Mouse (Mus musculus): ENCODE measurements at regions not wholly inside any gene's neighbourhood (a gene's known extent, or its start where the extent isn't known, plus 50 kb on each side); places are given as distances from the start of the nearest gene placed in this dataset.
A peak's percentile ranks its signal among the peaks of the same experiment; 100 is the strongest.

DNA sequence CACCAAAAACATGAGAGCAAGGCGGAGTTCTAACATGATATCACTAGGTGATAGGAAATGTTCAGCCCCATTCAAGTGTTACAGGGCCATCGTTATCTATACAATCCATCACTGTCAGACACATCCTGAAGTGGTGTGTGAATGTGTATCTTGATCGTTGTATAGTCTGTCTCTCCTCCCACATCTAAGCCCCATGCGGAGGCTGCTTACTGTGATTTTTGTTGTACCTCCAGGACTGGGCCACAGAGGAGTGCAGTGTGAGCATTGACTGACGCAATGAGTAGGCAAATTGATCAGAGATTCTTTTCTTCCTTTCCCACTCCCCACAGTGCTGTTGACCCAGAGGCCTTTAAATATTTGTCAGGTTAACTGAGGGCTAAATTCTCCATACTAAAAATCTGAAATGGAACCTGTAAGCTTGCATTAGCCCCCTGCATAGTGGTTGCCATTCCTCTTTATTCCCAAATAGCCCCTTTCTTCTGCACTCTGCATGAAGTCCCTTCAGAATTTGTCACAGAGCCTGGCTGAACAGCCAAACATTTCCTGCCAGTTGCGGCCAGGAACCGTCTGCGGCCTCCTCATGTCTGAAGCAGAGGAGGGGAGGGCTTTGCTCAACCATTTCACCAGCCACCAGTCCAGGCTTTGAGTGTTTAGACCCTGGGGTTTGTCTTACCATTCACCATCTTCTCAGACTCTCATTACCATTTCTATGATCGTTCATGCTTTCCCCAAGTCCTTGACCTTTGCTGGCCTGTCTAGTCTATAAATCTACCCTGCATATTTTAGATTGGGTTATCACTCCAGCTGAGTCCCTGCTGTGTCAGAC lies 119.3 kb downstream of the Ttc8 start:
- no peak for DNase-seq (ENCODE audit: low spot score)
- peaks cover 35% of the 10 kb centered on the region for H3K27me3 ChIP-seq (replicated peaks; ENCODE audit: low read depth, poor library complexity, severe bottlenecking)
- H3K4me3 ChIP-seq = no peak overlapping the region
- H3K9me3 ChIP-seq = no peaks in the 10 kb centered on the region
- 55% methylated on average over 9 of the region's 9 CpGs for WGBS
- H3K36me3 ChIP-seq (replicated peaks) = no peaks in the 10 kb centered on the region
- no peaks in the 10 kb centered on the region for H3K4me1 ChIP-seq
- H3K27ac ChIP-seq (replicated peaks) = no peak overlapping the region

- no peaks in the 10 kb centered on the region for H3K4me1 ChIP-seq
- H3K4me3 ChIP-seq = no peak overlapping the region
- DNase-seq (ENCODE audit: low spot score) = peak; percentile 59
- no peak overlapping the region for H3K27ac ChIP-seq (replicated peaks)
- H3K36me3 ChIP-seq (replicated peaks) = no peaks in the 10 kb centered on the region
- H3K9me3 ChIP-seq = no peaks in the 10 kb centered on the region
- 49% methylated on average over 4 of the region's 4 CpGs for WGBS
- peaks cover 25% of the 10 kb centered on the region for H3K27me3 ChIP-seq (replicated peaks; ENCODE audit: low read depth, poor library complexity, severe bottlenecking)
These were observed 121.2 kb downstream of the Ttc8 start for GRCm38 (mm10) chr12:99041606-99042005.

- WGBS = 87% methylated on average over 16 of the region's 16 CpGs
- Histone ChIP-seq H3K4me3 (no peak overlapping the region), H3K9me3 (no peaks in the 10 kb centered on the region), H3K4me1 (no peaks in the 10 kb centered on the region), H3K27me3 (replicated peaks; ENCODE audit: low read depth, poor library complexity, severe bottlenecking) (peaks cover 9% of the 10 kb centered on the region; the same call in 1 of the 2 replicates), H3K36me3 (replicated peaks) (no peaks in the 10 kb centered on the region), H3K27ac (replicated peaks) (no peak overlapping the region)
- DNase-seq (ENCODE audit: low spot score) = no peak
These were observed 122.8 kb downstream of the Ttc8 start for GRCm38 (mm10) chr12:99042918-99043862.

GRCm38 (mm10) chr12:99044477-99044876 lies 124.1 kb downstream of the Ttc8 start:
- no peaks in the 10 kb centered on the region for H3K9me3 ChIP-seq
- WGBS = 73% methylated on average over 5 of the region's 5 CpGs
- H3K4me3 ChIP-seq = no peak overlapping the region
- no peaks in the 10 kb centered on the region for H3K36me3 ChIP-seq (replicated peaks)
- no peak for DNase-seq (ENCODE audit: low spot score)
- no peaks in the 10 kb centered on the region for H3K4me1 ChIP-seq
- H3K27me3 ChIP-seq (replicated peaks; ENCODE audit: low read depth, poor library complexity, severe bottlenecking) = peaks cover 8% of the 10 kb centered on the region; the same call in 1 of the 2 replicates
- H3K27ac ChIP-seq (replicated peaks) = no peak overlapping the region

- Histone ChIP-seq H3K27me3 (replicated peaks; ENCODE audit: low read depth, poor library complexity, severe bottlenecking) (no peaks in the 10 kb centered on the region), H3K36me3 (replicated peaks) (no peaks in the 10 kb centered on the region), H3K9me3 (no peaks in the 10 kb centered on the region), H3K27ac (replicated peaks) (no peak overlapping the region), H3K4me3 (no peak overlapping the region), H3K4me1 (no peaks in the 10 kb centered on the region)
- no peak for DNase-seq (ENCODE audit: low spot score)
- WGBS = 77% methylated on average over 2 of the region's 2 CpGs
These were observed 130.1 kb downstream of the Ttc8 start for GRCm38 (mm10) chr12:99050426-99050825.

GRCm38 (mm10) chr12:99052599-99052998 lies 132.2 kb downstream of the Ttc8 start:
- 90% methylated on average over 7 of the region's 7 CpGs for WGBS

DNA sequence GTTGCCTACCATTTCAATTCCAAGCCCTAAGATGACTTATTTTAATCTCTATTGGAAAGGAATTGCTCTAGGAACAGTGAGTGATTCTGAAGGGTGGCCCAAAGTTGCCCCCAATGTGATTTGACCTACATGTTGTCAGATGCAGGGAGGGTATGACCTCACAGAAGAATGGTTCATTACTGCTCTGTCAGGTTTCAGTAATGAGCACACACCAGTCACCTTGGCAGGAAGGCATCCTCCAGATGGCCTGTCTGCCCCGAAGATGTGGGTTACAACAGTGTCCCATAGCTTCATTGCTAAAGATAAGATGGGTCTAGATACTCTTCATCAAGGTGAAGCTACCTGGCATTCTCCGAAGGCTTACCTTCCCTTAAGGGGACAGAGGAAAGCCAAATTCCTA lies 137.1 kb downstream of the Ttc8 start:
- Histone ChIP-seq H3K36me3 (replicated peaks) (no peaks in the 10 kb centered on the region), H3K4me1 (no peaks in the 10 kb centered on the region), H3K9me3 (no peaks in the 10 kb centered on the region), H3K27me3 (replicated peaks; ENCODE audit: low read depth, poor library complexity, severe bottlenecking) (no peaks in the 10 kb centered on the region), H3K4me3 (no peak overlapping the region), H3K27ac (replicated peaks) (no peak overlapping the region)
- WGBS = 87% methylated on average over 2 of the region's 2 CpGs
- no peak for DNase-seq (ENCODE audit: low spot score)

More at GRCm38 (mm10) chr12:99052599-99052998, 132.2 kb downstream of the Ttc8 start:
- Histone ChIP-seq H3K27ac (replicated peaks) (no peak overlapping the region), H3K27me3 (replicated peaks; ENCODE audit: low read depth, poor library complexity, severe bottlenecking) (no peaks in the 10 kb centered on the region), H3K36me3 (replicated peaks) (no peaks in the 10 kb centered on the region), H3K4me3 (no peak overlapping the region), H3K4me1 (no peaks in the 10 kb centered on the region), H3K9me3 (no peaks in the 10 kb centered on the region)
- no peak for DNase-seq (ENCODE audit: low spot score)

- no peaks in the 10 kb centered on the region for H3K27me3 ChIP-seq (replicated peaks; ENCODE audit: low read depth, poor library complexity, severe bottlenecking)
- H3K4me1 ChIP-seq = no peaks in the 10 kb centered on the region; the same call in 1 of the 2 replicates
- no peak overlapping the region for H3K4me3 ChIP-seq
- WGBS = 79% methylated on average over 2 of the region's 2 CpGs
- no peak overlapping the region for H3K27ac ChIP-seq (replicated peaks)
- no peak for DNase-seq (ENCODE audit: low spot score)
- no peaks in the 10 kb centered on the region for H3K36me3 ChIP-seq (replicated peaks)
- H3K9me3 ChIP-seq = no peaks in the 10 kb centered on the region
These were observed 138.5 kb downstream of the Ttc8 start for GRCm38 (mm10) chr12:99058916-99059315.

GRCm38 (mm10) chr12:99059491-99059890 lies 139.1 kb downstream of the Ttc8 start:
- no peaks in the 10 kb centered on the region for H3K27me3 ChIP-seq (replicated peaks; ENCODE audit: low read depth, poor library complexity, severe bottlenecking)
- no peaks in the 10 kb centered on the region; the same call in 1 of the 2 replicates for H3K4me1 ChIP-seq
- H3K36me3 ChIP-seq (replicated peaks) = no peaks in the 10 kb centered on the region
- H3K4me3 ChIP-seq = no peak overlapping the region
- WGBS = 95% methylated on average over 4 of the region's 4 CpGs
- H3K27ac ChIP-seq (replicated peaks) = no peak overlapping the region
- no peaks in the 10 kb centered on the region for H3K9me3 ChIP-seq
- no peak for DNase-seq (ENCODE audit: low spot score)

DNA sequence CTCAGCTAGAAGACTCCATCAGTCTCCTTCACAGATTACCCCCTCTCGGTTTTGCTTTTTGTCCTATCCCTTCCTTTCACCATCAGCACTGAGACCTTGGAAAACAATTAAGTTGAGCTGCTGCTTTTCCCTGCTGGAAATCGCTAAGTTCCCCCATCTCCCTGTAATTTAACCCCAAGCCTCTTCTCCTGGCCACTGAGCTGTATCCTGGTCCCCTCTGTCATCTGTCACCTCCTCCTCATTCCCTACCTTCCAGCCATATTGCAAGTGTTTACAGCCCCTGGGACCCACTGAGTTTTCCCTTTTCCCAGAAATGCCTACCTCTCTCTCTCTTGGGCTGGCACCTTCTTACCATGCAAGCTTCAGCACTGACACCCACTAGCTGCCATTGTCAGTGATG lies 140.3 kb downstream of the Ttc8 start:
- H3K27ac ChIP-seq (replicated peaks) = no peak overlapping the region
- H3K4me3 ChIP-seq = no peak overlapping the region
- 41% methylated on average over 2 of the region's 2 CpGs for WGBS
- H3K4me1 ChIP-seq = no peaks in the 10 kb centered on the region; the same call in 1 of the 2 replicates
- no peaks in the 10 kb centered on the region for H3K27me3 ChIP-seq (replicated peaks; ENCODE audit: low read depth, poor library complexity, severe bottlenecking)
- H3K9me3 ChIP-seq = no peaks in the 10 kb centered on the region
- H3K36me3 ChIP-seq (replicated peaks) = no peaks in the 10 kb centered on the region
- no peak for DNase-seq (ENCODE audit: low spot score)

DNA sequence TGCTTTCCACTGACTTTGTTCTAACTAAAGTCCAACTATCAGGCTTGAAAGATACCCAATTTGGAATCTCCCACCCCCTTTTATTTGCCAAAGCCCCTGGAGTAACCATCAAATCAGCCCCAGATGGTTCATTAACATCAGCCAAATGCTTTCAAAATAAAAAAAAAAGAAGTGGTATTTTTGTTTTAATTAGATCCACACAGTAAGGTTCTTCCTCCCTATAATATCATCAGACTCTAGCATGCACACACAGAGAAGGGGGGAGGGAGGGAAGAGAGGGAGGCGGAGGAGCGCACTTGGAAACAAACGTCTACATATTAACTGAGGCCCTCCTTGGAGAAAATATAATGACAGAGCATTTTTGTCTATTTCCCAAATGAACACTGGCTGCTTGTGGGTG lies 143.1 kb downstream of the Ttc8 start:
- no peaks in the 10 kb centered on the region for H3K36me3 ChIP-seq (replicated peaks)

DNA sequence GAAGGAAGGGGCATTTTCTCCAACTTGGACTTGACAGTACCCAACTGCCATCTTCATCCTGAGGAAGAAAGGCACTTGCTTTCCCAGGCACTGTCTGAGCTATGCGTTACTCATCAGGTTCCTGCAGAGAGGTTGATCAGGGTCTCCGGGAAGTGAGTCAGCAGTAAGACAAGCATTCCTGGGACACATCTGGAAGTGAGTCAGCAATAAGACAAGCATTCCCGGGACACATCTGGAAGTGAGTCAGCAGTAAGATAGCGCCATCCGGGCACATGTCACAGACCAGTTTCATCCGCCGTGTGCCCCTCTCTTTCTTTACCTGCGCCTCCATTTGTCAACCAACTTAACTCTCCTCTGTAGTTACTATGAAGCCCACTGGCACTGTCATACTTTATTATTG lies 143.5 kb downstream of the Ttc8 start:
- no peak for DNase-seq (ENCODE audit: low spot score)
- no peak overlapping the region for H3K4me3 ChIP-seq
- whole genome bisulfite sequencing = 81% methylated on average over 8 of the region's 8 CpGs

More for the DNA sequence above, 143.1 kb downstream of the Ttc8 start:
- 82% methylated on average over 3 of the region's 3 CpGs for WGBS
- Histone ChIP-seq H3K4me3 (no peak overlapping the region), H3K9me3 (no peaks in the 10 kb centered on the region), H3K27ac (replicated peaks) (no peak overlapping the region), H3K27me3 (replicated peaks; ENCODE audit: low read depth, poor library complexity, severe bottlenecking) (no peaks in the 10 kb centered on the region), H3K4me1 (no peaks in the 10 kb centered on the region; the same call in 1 of the 2 replicates)
- no peak for DNase-seq (ENCODE audit: low spot score)

More for the DNA sequence above, 143.5 kb downstream of the Ttc8 start:
- Histone ChIP-seq H3K27me3 (replicated peaks; ENCODE audit: low read depth, poor library complexity, severe bottlenecking) (no peaks in the 10 kb centered on the region), H3K9me3 (no peaks in the 10 kb centered on the region), H3K27ac (replicated peaks) (no peak overlapping the region), H3K36me3 (replicated peaks) (no peaks in the 10 kb centered on the region), H3K4me1 (no peaks in the 10 kb centered on the region; the same call in 1 of the 2 replicates)

Data from embryonic facial prominence, embryonic 10.5 days (tissue).